Mouse (Mus musculus) CD8-positive naive resting alpha-beta T cell, adult 2 months (primary cell): ENCODE data around the gene Ppt1.
"Not testable (repeated sequence)": the region's sequence is repeated elsewhere in the genome, so short reads cannot be mapped to it uniquely, and the experiment has no call there.

Experiments used
- DNase-seq, 2 experiments: peaks; one replicate each; pipeline ENCODE4 v3.0.0; 2022; ENCODE audit warnings: low read depth in 2 of 2, low spot score in 2 of 2

Gene Ppt1

DNA sequence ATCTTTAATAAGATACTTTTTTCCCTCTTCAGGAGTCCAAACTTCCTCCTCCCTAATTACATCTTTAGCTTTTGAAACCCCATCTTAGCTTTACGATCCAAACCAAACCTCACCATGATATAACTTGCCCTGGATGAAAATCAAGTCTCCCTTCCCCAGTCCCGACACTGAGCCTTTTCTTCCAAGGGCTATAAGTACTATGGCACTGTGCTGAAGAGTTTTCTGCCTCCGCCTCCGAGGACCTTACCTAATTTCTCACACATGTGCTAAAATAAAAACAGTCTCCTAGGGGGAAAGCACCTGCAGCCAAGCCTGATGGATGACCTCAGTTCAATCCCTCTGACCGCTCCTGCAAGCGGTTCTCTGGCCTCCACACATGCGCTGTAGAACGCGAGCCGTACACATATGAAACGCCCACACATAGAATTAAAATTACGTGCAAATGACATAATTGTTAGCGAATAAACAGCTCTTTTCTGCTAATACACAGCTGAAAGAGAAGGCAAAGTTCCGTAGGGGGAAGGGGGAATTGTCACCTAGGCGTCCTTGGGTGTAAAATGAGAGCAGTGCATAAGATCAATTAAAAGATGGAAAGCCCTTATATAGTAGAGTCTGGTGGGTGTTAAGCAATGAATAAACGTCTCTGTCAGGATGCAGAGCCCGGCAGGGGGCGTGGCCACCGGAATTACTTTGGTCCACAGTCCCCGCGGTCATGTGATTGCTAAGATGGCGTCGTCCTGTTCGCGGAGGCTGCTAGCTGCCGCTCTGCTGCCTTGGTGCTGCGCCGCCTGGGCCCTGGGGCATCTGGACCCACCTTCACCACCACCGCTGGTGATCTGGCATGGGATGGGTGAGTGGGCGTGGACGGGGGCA lies at the start of gene Ppt1:
Gene Ppt1 (plus strand): TSS at position 713 of the 873 bp plus-strand sequence.
- DNase-seq, result peak; percentile 82 to 86

GRCm38 (mm10) chr4:122789335-122790089 lies 46.5 kb upstream of the Ppt1 start:
- DNase-seq, result no peak

GRCm38 (mm10) chr4:122808108-122808507 lies 27.9 kb upstream of the Ppt1 start:
- peak; percentile 37 to 50 for DNase-seq

DNA sequence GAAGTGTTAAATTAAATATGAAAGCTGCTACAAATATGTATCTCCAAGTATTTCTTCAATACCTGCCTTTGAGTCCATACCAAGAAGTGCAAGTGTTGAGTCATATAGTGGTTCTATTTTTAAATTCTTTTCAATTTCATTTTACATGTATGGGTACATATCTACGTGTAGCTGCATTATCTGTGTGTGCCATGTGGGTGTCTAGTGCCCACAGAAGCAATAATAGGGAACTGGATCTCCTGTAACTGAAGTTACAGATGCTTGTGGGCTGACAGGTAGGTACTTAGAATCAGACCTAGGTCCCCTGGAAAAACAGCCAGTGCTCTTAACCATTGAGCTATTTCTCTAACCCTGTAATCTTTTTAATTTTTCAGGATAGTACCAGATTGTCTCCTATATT lies 24.9 kb upstream of the Ppt1 start:
- DNase-seq, result no peak

GRCm38 (mm10) chr4:122811824-122812223 lies 24.2 kb upstream of the Ppt1 start:
- no peak for DNase-seq

DNA sequence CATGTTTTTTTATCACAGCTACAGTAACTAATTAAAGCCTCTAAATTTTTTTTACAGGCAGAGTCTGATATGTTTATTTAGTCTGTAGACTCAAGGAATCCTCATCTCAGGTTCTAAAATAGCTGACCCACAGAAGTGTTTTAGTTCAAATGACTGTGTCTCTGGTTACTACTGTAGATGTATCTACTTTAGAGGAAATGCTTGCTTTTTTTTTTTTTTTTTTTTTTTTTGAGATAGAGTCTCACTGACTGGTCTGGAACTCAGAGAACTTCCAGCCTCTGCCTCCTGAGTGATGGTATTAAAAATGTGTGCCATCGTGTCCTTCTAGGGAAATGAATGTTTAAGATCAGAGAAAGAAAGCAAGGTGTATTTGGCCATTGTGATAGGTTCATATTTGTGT lies 19.8 kb upstream of the Ppt1 start:
- DNase-seq, result no peak

- not testable (repeated sequence) for DNase-seq
Measured at GRCm38 (mm10) chr4:122820941-122821340, 15.1 kb upstream of the Ppt1 start.

- DNase-seq, result no peak
Measured at GRCm38 (mm10) chr4:122827651-122828050, 8.4 kb upstream of the Ppt1 start.

DNA sequence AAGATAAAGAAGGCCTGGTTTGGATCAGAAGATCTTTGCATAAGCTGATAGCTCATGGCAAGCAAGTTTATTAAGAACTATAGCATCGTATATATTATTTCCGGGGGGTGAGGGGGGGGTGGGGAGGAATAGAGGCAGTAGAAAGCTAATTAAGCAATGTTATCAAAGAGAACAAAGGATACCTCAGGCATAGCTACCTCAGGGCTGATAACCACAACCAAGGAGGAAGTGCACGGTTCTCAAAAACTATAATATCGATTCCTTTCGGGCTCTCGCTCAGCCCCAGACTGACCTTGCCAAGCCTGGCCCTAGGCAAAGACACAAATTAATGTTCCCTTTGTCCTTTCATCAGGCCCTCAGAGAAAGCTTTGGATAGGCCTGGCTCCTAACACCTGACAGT lies 6.7 kb upstream of the Ppt1 start:
- no peak for DNase-seq

GRCm38 (mm10) chr4:122831888-122832287 lies 4.2 kb upstream of the Ppt1 start:
- DNase-seq, result no peak

GRCm38 (mm10) chr4:122836403-122836775 lies 347 bp downstream of the Ppt1 start:
- no peak for DNase-seq

- no peak for DNase-seq
Measured at GRCm38 (mm10) chr4:122837180-122837730, 1.2 kb downstream of the Ppt1 start.

GRCm38 (mm10) chr4:122837994-122838393 lies 2.0 kb downstream of the Ppt1 start:
- no peak for DNase-seq

- DNase-seq, result no peak
Measured at GRCm38 (mm10) chr4:122838416-122838815, 2.4 kb downstream of the Ppt1 start.

DNA sequence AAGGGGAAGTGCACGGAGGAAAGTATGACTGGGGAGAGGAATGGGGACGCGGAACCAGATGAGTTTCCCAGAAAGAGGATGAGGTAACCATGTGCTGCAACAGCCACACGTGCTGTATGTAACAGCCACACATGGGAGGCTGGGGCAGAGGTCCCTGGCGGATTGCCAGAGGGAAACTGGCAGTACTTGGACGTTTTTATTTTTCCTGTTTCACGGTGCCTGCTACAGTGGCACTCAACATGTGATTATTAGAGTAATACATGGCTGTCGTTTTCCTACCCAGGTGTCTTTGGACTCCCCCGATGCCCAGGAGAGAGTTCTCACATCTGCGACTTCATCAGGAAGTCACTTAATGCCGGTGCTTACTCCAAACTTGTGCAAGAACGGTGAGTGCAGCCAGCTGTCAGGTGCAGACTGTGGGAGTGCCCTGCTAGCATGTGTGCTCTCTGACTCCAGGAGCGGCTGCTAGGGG lies 12.1 kb downstream of the Ppt1 start:
- DNase-seq, result no peak

DNA sequence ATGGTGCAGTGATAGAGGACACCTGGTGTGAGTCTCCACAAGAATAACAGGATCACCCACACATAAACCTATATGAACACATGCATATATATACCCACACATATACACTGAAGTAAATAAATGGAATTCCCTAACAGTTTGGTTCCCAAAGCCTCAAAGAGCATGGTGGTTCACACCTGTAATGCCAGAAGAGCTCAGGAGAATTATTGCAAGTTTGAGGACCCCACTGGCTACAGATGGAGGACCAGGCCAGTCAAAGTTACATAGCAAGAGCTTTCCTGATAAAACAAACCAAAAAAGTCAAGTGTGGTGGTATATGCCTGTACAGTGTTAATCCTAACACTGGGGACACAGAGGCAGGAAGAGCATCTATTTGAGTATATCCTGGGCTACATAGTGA lies 15.5 kb downstream of the Ppt1 start:
- no peak for DNase-seq

GRCm38 (mm10) chr4:122853691-122854090 lies 17.6 kb downstream of the Ppt1 start:
- DNase-seq, result no peak

DNA sequence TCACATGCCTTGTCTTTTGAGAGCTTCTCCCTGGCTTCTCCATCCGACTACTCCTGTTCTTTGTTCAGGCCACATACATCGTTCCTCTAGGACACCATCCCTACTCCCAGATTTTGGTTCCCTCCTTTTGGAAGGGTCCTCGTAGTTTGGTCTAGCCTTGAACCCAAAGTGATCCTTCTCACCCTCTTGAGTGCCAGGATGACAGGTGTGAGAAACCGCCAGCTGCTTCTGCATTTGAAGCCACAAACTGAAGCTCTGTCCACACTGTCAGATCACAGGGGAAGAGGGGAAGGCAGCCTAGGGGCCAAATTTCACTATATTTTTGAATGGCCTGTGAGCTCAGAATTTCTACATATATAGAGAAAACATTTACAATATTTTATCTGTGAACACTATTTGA lies 18.7 kb downstream of the Ppt1 start:
- DNase-seq, result no peak

DNA sequence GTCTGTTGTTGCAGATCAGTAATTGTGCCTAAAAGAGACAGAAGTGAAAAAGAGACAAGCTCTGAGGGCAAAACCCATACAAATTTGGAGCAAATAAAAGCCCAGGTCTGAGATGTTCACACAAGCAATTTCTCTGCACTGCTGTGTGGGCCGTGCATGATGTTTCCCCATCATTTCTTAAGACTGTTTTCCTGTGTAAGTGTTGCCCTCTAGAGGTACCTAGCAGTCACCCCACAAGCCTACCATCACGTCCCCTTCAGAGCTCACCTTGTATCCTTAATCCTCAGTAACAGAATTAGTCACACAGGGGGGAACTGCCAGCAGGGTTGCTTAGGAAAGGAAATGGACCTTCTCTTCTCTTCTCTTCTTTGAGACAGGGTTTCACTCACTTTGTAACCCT lies 21.9 kb downstream of the Ppt1 start:
- no peak for DNase-seq

GRCm38 (mm10) chr4:122859096-122859674 lies 23.1 kb downstream of the Ppt1 start:
- DNase-seq, result no peak

- no peak for DNase-seq
Measured at GRCm38 (mm10) chr4:122861836-122862235, 25.8 kb downstream of the Ppt1 start.

GRCm38 (mm10) chr4:122868041-122868440 lies 32.0 kb downstream of the Ppt1 start:
- no peak for DNase-seq
